ENCODE assay signal across 8 mouse cellular contexts in the genomic region with DNA sequence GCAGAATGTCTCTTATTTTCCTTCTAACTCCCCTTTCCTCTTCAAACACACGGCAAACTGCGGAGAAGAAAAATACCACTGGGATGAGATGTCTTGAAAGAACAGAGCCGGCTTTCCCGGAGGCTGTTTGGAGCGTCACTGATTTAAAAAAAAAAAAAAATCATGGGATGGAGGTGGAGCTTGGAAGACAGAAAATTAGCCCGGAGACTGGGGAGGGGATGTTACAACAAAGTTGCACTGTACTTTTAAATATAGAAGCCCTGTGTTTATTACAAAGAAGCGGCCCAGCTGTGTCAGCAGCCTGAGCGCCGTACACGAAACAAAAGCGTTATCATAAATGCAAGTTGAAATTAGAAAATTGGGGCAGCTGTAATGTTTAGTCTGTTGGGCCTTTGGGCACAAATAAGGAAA. TPM values are rescaled to one million over a fixed set of nuclear protein-coding genes. Genes with fewer than 3 reads are reported as not detected.
A peak's percentile ranks its signal among the peaks of the same experiment; 100 is the strongest.
DNase-seq lines count a peak whose midpoint lies in the region; ATAC-seq lines count a peak whose summit lies in the region.

No protein-coding gene starts in this region.

- H3K4me1 ChIP-seq in heart, embryonic 15.5 days (replicated peaks) = peaks cover 36% of the 10 kb centered on the region

- H3K27ac ChIP-seq in heart, embryonic 15.5 days = peak overlapping the region; percentile 100

- no peaks in the 10 kb centered on the region for H3K27me3 ChIP-seq in heart, embryonic 15.5 days

- H3K36me3 ChIP-seq in heart, embryonic 15.5 days = 0 out of 2 replicates have a peak, but pooled peaks cover 7% of the 10 kb centered on the region

- peak overlapping the region; percentile 76 for H3K4me3 ChIP-seq in heart, embryonic 15.5 days

- H3K9me3 ChIP-seq in heart, embryonic 15.5 days (replicated peaks) = no peaks in the 10 kb centered on the region

- no peak for ATAC-seq in heart, embryonic 15.5 days (replicated peaks; ENCODE audit: insufficient number of reproducible peaks, insufficient read depth, low FRiP score, low read depth)

- peak overlapping the region; percentile 94 for H3K9ac ChIP-seq in heart, embryonic 15.5 days

- H3K4me2 ChIP-seq in heart, embryonic 15.5 days = peak overlapping the region; percentile 68

- DNase-seq in adrenal gland, adult (ENCODE audit: inconsistent age in 2 of 2, low spot score in 1 of 2) = peak; percentile 63 to 89
- no peak for DNase-seq in adrenal gland, adult 8-10 months
- DNase-seq in 416B (ENCODE audit: low read depth) = peak; percentile 66
- peak; percentile 70 for DNase-seq in embryo, embryonic 10.5 days (ENCODE audit: low spot score)
- peak; percentile 53 to 71 for DNase-seq in kidney, postnatal 36 days
- DNase-seq in lung, postnatal 25 days (ENCODE audit: low spot score) = peak; percentile 71
- DNase-seq in telencephalon, adult 2 months (ENCODE audit: low read depth, low spot score) = peak; percentile 59

- WGBS in heart, embryonic 15.5 days = under 1% methylated on average over 11 of the region's 11 CpGs

RNA-seq across cellular contexts. Expression of gene Wbp4, which starts 0.9 kb away (rescaled TPM):
- total RNA-seq in adrenal gland, adult 8-10 months (2022) = 10 to 100 TPM; 34.7 to 40.1 (median 36.8) TPM
- 24.0 and 25.7 TPM in 2 replicates for polyA plus RNA-seq in heart, embryonic 15.5 days (2015; fragmentation: Nextera tagmentation; extraction: Ambion mirVana)

RNA-seq across cellular contexts. Expression of gene Elf1, which starts 1.3 kb away (rescaled TPM):
- total RNA-seq in adrenal gland, adult 8-10 months (2022) = 10 to 100 TPM; 20.9 to 24.7 (median 21.4) TPM
- polyA plus RNA-seq in heart, embryonic 15.5 days (2015; fragmentation: Nextera tagmentation; extraction: Ambion mirVana) = 7.8 and 12.4 TPM in 2 replicates

RNA-seq across cellular contexts. Expression of gene Kbtbd6, which starts 30.6 kb away (rescaled TPM):
- under 1 TPM in 3 of 4 experiments, not detected in 1; 0.17 to 0.26 (median 0.18) TPM for total RNA-seq in adrenal gland, adult 8-10 months (2022)
- 1.6 and 2.0 TPM in 2 replicates for polyA plus RNA-seq in heart, embryonic 15.5 days (2015; fragmentation: Nextera tagmentation; extraction: Ambion mirVana)

RNA-seq across cellular contexts. Expression of gene Kbtbd7, which starts 55.9 kb away (rescaled TPM):
- 10 to 100 TPM in 2 of 4 experiments, 1 to 10 TPM in 2; 8.4 to 12.3 (median 10.8) TPM for total RNA-seq in adrenal gland, adult 8-10 months (2022)
- 7.2 and 8.6 TPM in 2 replicates for polyA plus RNA-seq in heart, embryonic 15.5 days (2015; fragmentation: Nextera tagmentation; extraction: Ambion mirVana)
